Mouse (Mus musculus) hindlimb bud, embryonic 11.5 days (tissue): ENCODE measurements at regions not wholly inside any gene's neighbourhood (a gene's known extent, or its start where the extent isn't known, plus 50 kb on each side); places are given as distances from the start of the nearest gene placed in this dataset.

Experiments used
- DNase-seq: peaks from one replicate; pipeline ENCODE4 v3.0.0-alpha.2; 2012; ENCODE audit warnings: low read depth, low spot score; ENCODE audit errors: extremely low spot score

DNA sequence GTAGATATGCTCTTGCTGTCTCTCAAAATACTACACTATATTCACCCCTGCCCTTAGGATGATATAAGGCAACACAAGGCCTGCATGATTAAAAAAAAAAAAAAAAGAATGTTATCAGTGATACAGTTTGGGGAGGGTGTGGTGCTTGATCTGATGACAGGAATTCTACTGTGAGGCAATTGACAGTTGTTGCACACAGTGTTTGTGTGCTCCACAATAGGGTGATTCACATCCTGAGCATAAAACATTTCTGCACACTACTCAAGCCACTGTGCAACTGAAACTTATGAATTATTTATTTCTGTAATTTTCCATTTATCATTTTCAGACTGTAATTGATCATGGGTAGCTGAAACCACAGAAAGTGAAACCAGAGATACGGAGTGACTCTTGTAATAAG lies 277.2 kb upstream of the Adgrl4 start:
- no peak for DNase-seq

DNA sequence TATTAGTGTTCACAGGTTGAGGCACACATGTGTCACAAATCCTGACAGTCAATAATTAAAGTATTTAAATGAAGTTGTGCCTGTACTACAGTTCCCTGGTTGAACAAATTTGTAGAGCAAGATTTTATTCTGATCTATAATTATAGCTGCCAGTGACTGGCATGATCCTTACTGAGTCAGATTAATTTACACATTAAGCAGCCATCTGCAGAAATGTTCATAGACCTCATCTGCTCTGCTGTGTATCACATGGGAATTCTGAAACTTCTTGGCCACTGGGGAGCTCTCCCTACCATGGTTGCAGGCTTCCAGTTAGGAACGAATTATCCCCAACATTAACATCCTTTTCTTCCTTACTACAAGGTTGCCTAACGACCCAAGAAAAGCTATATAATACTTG lies 255.6 kb upstream of the Adgrl4 start:
- no peak for DNase-seq

DNA sequence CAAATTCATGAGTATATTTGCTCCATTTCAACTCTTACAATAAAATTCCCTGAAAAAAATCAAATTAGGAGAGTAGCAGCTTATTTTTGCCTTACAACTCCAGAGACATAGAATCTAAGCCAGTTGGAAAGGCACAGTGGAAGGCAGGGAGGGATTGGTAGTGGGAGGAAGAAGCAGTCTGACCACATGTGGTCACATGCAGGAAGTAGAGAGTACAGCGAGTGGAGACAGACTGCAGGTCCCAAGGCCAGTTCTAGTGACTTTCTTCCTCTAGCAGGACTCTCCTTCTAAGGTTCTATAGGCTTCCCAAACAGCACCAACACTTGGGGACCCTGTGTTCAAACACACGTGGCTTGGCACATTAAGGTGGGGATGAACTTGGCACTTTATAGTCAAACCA lies 245.6 kb upstream of the Adgrl4 start:
- DNase-seq: no peak

DNA sequence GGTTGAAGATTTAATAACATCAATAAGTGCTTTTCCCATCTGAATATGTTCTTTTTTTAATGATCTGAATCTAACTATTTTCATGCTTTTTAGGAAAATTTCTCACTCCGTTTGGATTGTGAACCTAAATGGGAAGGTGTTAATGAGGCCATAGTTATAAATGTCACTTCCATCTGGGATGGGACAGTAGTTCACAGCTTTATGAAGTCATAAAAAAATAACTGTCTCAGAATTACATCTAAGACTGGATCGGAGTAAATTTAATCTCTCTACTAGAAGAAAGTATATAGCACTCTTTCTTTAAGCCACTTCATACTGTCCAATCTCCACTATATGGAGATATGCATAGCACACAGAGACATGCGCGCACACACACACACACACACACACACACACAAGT lies 226.7 kb upstream of the Adgrl4 start:
- DNase-seq: no peak

DNA sequence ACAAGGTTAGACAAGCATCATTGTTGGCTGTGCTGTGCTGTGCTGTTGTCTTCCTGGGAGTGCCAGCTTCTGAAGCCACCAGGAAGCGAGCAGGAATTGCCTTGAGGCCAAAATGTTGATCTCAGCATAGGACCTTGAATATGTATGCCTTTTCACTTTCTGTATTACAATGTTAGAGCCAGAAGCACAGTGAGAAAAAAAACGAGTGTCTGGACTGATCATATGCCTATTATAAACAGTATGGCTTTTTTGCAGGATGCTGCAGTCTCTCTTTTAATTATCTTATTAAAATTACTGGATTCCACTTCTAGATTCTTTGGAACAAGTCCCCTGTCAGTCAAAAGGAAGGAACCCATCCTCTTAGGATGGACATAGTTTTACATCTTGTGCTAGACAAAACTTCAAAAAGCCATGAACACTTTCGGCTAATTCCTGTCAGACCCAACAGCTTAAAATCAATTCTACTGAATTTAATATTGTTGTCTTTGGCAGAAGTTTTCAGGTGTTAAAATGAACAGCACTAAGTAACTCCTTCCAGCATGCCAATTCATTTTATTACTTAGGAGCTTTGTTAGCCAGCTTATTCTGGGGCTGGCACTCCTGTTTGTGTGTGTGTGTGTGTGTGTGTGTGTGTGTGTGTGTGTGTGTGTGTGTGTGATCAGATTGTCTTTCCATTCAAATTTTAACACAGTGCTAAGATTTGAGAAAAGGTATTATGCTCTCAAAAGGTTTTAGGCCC lies 220.8 kb upstream of the Adgrl4 start:
- no peak for DNase-seq

DNA sequence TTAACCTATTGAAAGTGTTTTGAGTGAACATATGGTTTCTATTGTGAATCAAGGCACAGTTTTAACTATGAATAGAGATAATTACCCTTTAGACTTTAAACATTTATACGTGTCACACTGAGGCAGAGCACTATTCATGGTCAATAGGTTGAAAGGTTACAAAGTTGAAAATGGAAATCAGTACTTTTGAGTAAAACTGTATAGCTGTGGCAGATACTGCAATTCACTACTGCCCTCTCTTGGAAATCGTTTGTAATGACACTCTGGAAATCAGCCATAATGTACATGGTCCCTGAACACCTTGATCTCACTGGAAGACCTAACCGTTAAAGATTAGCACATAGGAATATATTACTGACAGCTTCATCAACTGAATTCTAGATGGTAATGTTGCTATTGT lies 215.3 kb upstream of the Adgrl4 start:
- DNase-seq: peak; percentile 50

DNA sequence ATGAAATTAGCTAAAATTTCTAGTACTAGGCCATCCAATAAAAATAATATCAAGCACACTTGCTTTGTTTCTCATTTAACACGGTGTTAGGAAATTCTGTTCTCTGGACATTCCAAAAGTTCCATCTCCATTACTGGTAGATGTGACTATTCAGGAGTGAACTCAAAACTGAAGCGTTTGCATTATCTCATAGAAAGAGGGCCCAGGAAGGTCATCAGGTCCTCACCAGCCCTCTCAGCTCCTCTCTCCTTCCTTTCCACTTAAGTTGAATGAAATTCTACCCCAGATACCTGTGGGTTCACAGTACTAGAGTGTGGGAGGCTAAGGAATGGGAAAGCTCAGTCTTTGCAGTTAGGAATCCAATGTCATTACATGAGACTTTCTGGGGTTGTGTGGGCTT lies 185.2 kb upstream of the Adgrl4 start:
- no peak for DNase-seq

DNA sequence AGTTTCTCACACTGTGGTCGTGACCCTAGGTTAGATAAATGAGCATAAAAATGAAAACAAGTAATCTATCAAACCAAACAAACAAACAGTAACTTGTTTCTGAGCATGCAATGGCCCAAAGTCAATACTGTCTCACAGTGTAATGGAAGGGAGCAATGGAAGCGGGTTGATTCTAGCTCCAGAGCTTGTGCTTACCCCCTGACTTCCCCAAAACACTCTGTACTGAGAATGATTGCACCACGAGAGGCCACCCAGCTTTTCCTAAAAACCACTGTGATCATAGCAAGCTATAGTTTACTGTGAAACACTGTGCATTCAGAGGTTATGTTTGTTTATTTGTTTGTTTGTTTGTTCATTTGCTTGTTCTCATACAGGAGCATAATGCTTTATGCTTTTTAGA lies 174.9 kb upstream of the Adgrl4 start:
- no peak for DNase-seq

DNA sequence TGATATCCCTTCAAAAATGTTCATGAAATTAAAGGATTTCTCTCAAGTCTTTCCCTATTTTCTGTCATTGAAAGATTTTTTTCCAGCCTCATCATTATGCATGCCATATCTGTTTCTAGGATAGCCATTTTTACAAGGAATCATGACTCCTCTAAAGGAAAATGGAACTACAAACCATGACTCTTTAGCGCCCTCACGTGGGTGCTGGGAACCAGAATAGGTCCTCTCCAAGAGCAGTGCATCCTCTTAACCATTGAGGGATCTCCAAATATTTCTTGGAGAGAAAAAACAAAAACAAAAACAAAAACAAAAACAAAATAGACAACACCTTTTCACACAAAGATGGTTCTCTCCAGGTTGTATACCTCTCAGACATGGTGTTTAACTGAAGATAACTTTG lies 172.0 kb upstream of the Adgrl4 start:
- DNase-seq: no peak

DNA sequence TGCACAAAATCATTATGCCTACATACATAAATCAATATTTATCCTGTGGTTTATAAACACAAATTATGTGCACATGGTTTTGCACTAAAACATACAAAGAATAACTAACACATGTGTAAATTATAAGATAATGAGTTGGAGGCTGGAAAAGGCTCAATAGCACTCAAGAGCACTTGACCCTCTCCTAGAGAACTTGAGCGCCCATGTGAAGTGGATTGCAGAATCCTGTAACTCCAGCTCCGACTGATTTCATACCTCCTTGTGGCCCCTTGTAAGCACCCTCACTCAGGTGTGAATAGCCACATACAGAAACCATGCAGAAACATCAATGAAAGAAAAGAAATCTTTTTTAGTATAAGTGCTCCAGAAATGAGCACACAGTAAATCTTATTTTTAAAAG lies 168.2 kb upstream of the Adgrl4 start:
- DNase-seq: no peak

DNA sequence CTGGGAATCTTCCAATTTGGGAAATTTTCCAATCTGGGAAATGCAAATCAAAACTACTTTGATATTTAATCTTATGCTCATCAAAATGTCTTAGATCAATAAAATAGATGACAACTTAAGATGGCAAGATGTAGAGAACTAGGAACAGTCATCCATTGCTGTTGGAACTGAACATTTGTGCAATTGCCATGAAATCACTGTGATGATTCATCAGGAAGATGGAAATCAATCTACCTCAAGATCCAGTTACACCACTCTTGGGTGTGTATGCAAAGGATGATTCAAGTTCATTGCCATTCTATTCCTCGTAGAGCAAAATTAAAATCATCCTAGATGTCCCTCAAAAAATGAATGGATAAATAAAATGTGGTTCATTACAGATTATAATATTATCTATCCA lies 153.9 kb upstream of the Adgrl4 start:
- no peak for DNase-seq

DNA sequence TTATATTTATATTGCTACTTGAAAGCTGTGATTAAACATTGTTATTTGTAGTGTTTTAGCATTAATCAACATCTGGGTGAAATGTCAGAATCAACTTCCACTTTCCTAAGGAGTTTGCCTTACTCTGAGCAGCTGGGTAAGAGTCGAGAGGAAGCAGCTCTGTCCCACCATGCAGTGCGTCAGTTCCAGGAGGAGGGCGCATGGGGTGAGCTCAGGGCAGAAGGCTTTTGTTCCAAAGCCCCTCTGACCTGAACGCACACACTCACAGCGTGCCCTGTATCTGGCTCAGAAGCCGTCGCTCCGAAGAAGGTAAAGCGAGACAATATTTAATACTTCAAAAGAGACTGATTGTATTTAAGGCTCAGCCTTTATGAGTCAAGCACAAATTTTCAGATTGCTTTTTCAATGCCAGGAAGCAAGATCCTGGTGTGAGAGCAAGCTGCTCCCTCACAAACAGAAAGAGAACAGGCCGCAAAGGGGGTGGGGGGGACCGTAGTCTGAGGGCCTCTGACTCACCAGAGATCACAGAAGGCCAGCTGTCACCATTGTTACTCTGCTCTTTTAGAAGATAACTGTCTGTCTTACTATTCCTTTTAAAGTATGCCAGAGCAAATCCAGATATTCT lies 143.6 kb upstream of the Adgrl4 start:
- no peak for DNase-seq

DNA sequence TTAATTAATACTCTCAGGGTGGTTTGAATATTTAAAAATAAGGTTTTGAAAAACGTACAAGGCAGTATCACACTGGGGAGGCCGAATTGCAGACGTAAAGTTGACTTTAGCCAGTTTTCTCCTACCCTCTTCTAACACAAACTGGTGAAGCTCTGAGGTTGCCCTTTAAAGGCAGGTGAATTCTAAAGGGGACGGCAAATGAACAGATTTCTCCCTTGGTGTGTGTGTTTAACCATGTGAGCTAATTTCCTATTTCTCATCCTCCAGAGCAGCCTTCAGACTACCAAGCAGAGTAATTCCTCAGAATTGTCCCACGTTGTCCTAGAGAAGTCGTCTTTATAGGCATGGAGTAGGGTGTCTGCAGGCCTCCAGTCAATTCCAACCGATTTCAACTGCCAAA lies 143.1 kb upstream of the Adgrl4 start:
- DNase-seq: no peak

DNA sequence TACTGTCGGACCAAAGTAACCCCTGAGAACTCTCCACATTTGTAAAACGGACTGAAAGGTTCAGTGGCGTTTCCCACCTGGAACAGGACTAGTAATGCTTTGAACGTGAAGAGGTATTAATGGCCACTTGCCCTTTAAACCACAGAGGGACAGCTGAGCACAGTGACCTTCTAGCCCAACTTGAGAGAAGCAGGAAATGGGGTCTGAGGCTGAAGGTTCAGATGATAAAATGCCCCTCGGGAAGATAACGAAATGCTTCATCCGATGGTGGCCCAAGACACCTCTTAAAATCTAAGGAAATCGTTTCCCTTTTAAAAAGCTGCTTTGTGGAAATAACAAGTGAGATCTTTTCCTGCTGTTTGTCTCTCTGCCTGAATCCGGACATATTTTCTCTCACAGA lies 142.7 kb upstream of the Adgrl4 start:
- no peak for DNase-seq

DNA sequence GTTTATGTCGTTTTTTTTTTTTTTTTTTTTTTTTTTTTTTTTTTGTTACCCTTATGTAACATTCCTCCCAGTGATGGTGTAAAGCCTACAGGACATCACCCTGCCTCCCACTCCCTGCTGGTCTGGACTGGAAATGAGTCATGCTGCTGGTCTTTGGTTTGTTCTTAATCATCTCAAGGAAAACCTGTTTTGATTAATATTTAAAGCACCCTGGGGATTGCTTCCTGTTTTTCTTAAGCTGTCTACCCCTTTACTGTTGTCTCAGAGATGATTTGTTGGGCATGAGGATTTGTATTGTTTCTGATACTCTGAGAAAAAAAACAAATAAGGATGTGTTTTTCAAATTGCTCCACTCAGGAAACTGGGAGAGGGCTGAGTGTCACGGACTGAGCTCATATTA lies 139.4 kb upstream of the Adgrl4 start:
- DNase-seq: no peak

DNA sequence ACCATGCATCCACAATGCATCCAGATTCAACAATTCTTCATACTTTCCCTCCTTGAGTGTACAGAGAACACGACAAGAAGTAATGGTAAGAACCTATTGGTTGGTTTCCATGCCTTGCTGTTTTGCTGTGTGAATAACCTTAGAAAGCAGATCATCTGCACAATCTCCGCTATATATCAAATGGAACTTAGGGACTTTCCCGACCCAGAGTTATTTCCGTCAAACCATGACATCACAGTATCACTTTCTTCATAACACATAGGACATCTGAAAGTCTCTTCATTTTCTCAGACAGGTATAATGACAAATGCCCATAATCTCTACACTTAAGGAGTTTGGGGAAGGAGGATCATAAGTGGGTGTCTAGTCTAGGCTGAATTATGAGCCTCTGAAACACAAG lies 132.3 kb upstream of the Adgrl4 start:
- no peak for DNase-seq

DNA sequence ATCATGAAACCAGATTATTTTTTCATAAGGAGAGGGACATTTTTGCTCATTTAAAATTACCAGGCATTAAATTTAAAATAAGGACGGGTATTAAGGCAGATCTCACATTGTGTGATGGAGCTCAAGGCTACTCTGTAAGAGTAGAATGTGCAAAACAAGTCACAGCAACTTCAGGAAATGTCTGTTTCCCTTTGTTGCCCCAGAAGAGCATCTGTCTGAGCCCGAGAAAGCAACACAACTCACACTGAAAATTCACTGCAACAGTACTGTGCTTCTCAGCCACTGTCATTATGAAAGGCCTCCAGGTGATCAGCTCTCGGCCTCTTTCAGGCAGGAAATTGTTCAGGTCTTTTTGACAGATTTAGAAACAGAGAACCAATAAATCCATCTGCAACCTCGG lies 129.7 kb upstream of the Adgrl4 start:
- DNase-seq: no peak

DNA sequence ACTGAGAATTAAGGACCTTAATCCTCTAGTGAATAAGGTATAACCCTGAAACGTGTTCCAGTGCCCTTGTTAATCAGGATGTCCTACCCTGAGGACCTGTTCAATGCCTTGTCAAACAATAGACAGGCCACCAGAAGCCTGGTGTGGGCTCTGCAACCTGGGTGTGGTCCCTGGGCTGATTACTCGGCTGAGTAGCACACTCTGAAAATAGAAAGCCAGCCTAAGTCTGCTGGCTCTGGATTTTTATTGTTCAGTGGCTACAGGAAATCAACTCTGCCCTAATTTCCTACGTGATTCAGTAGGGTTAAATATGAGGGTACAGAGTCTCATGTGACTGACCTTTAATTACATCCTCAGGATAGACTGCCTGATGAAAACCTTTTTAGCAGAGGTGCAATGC lies 113.9 kb upstream of the Adgrl4 start:
- DNase-seq: no peak

DNA sequence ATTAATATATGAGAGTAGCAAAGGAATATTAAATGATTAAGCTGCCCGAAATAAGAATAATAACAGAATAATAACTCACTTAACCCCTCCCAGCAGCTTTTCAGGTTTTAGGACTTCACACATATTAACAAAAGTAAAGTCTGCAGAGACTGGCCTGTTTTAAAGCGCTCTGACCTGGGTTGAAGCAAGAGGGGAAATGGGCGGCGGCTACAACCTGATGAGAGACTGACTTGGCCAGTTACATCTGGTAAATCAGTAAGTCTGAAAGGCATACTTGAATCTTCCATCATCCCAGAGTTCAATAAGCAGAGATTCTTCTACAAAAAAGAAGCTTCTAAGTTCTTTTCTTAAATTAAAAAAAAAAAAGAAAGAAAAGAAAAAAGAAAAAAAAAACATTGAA lies 107.9 kb upstream of the Adgrl4 start:
- DNase-seq: no peak

DNA sequence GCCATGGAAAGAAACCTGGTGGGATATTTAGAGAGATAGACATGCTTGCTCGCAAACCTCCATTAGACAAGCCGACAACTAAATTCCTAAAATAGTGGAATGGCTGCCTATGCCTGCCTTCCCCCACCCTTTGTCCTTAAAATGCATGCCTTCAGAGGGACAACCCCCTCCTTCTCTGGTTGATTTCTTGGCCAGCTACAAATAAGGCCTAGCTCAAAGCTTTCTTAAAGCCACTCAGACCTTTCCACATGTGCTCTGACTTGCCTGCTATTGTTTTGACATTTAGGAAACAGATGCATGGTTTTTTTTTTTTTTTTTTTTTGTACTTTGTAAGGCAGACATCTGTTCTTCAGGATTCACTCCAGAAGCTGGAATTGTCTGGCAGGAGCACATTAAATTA lies 105.8 kb upstream of the Adgrl4 start:
- no peak for DNase-seq

DNA sequence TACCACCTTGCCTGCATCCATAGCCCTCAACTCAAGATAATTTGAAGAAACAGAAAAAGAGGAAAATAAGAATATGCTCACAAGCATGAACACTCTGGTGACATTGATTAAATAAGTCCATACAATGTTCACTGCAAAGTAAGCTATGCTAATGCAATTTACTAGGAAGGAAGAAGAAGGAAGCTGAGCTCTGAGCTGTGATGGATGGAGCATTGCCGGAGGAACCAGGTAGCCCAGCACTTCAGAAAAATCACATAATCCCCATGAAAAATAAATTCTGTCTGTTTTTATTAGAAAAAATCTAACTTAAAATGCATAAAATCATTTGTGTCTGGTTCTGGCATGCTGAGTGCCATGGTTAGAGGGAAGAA lies 105.4 kb upstream of the Adgrl4 start:
- no peak for DNase-seq

DNA sequence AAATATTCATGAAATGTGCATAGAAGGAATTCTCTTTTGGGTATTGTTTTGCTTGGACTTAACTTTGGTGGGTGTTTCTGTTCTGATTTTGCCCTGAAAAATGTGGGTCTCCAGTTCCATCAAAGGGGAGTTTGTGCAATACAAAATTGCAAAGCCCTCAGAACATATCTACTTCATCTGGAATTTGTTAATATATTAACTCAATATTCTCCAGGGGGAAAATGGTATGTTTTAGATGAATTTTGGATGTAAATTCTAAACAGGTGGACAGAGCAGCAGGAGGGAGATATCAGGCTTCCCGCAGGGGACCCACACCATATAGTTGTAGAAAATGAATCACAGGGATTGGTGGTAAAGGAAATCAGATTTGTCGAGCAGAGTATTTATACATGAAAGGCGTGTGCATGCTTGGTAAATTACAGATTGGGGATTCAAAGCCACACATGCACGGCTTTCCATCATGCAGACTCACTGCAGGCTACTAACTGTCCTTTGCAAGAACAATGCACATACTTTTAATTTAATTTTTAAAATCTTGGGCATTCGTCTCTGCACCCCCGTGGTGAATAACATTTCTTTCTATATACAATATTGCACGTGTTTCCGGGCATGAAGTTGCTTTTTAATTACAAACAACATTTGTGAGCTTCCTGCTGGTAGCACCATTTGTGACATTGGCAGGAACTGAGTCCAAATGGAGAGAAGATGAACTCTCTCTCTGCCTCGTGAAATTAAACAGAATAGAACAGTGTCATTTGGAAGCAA lies 104.8 kb upstream of the Adgrl4 start:
- no peak for DNase-seq
